Mouse (Mus musculus) intestine, postnatal 0 days (tissue): ENCODE data around the gene Nsun2. TPM values are rescaled to one million over a fixed set of nuclear protein-coding genes. Genes with fewer than 3 reads are reported as not detected.
A peak's percentile ranks its signal among the peaks of the same experiment; 100 is the strongest.

Experiments
- ATAC-seq: fragments of 200-750 bp; cut with Nextera tagmentation; 2 replicates; pipeline ENCODE4 v1.8.0; 2017; ENCODE audit warnings: mild to moderate bottlenecking, moderate TSS enrichment, moderate library complexity
- H3K27ac ChIP-seq: fragments of 300-500 bp; sonication (generic); 2 replicates; pipeline ENCODE4 v1.5.1; 2014; ENCODE audit warnings: mild to moderate bottlenecking, low read depth, low read length, moderate library complexity
- H3K27me3 ChIP-seq: fragments of 300-500 bp; sonication (generic); replicated peaks from 2 replicates; pipeline ENCODE4 v1.6.1; 2014; ENCODE audit warnings: low read length, mixed read lengths; ENCODE audit not compliant: control insufficient read depth, insufficient read depth
- H3K36me3 ChIP-seq: fragments of 300-500 bp; sonication (generic); 2 replicates; pipeline ENCODE4 v1.6.1; 2014; ENCODE audit warnings: mild to moderate bottlenecking, moderate library complexity; ENCODE audit not compliant: control insufficient read depth, insufficient read depth
- H3K4me1 ChIP-seq: fragments of 300-500 bp; sonication (generic); replicated peaks from 2 replicates; pipeline ENCODE4 v1.6.1; 2014; ENCODE audit warnings: antibody characterized with exemption, low read length, mixed read lengths; ENCODE audit not compliant: control insufficient read depth, insufficient read depth
- H3K4me2 ChIP-seq: fragments of 300-500 bp; sonication (generic); replicated peaks from 2 replicates; pipeline ENCODE4 v1.6.1; 2014; ENCODE audit warnings: low read depth, mild to moderate bottlenecking, moderate library complexity
- H3K4me3 ChIP-seq: fragments of 300-500 bp; sonication (generic); 2 replicates; pipeline ENCODE4 v1.5.1; 2014; ENCODE audit warnings: low read depth, low read length
- H3K9ac ChIP-seq: fragments of 300-500 bp; sonication (generic); 2 replicates; pipeline ENCODE4 v1.6.1; 2014; ENCODE audit warnings: mild to moderate bottlenecking, low read depth, low read length
- H3K9me3 ChIP-seq: fragments of 300-500 bp; sonication (generic); 2 replicates; pipeline ENCODE4 v1.6.1; 2016; ENCODE audit warnings: mixed run types; ENCODE audit not compliant: control insufficient read depth
- CTCF ChIP-seq: sonication (generic); IDR thresholded peaks from 2 replicates; pipeline ENCODE4 v1.5.1; 2016; ENCODE audit warnings: low read depth, mild to moderate bottlenecking, control low read depth, antibody characterized with exemption, moderate library complexity
- WGBS: fragments of 180-500 bp; shearing (Covaris S2); extraction: QIAGEN DNeasy Blood & Tissue Kit; methylation state at CpG from one replicate; pipeline ENCODE4 v1.1.7; 2014; 5-methylcytosine and 5-hydroxymethylcytosine counted together
- polyA plus RNA-seq: library from polyadenylated mRNA; unstranded; fragments of >200 nt; fragmentation: Nextera tagmentation; extraction: Ambion mirVana; gene quantifications from 2 replicates; pipeline ENCODE4 v1.2.1, GENCODE M21; 2015

The Nsun2 gene
- polyA plus RNA-seq: 35.0 and 38.8 TPM in 2 replicates

GRCm38 (mm10) chr13:69533405-69534333 is at the start of gene Nsun2:
TSS of gene Nsun2 (plus strand) at chr13:69533746.
- peak; percentile 48 for ATAC-seq
- H3K27ac ChIP-seq: peak within 1 kb of the TSS; percentile 96
- H3K4me1 ChIP-seq: 0 out of 2 replicates have a peak, but pooled peaks cover 3% of the 10 kb centered on the region
- no peak for TF ChIP-seq CTCF
- no peaks in the 10 kb centered on the region for H3K27me3 ChIP-seq
- H3K9me3 ChIP-seq: no peaks in the 10 kb centered on the region
- H3K4me3 ChIP-seq: peak within 1 kb of the TSS; percentile 83
- H3K4me2 ChIP-seq: peak within 1 kb of the TSS; percentile 97
- H3K9ac ChIP-seq: peak within 1 kb of the TSS; percentile 81
- under 1% methylated on average over 93 of the region's 155 CpGs for WGBS
- H3K36me3 ChIP-seq: peaks cover 6% of the 10 kb centered on the region; the same call in 1 of the 2 replicates

- Histone ChIP-seq H3K9me3 (no peaks in the 10 kb centered on the region), H3K27ac (no peak overlapping the region), H3K4me2 (no peak overlapping the region), H3K36me3 (no peaks in the 10 kb centered on the region), H3K9ac (no peak overlapping the region), H3K27me3 (peaks cover 48% of the 10 kb centered on the region), H3K4me1 (peaks cover 7% of the 10 kb centered on the region), H3K4me3 (no peak overlapping the region)
- ATAC-seq: no peak
- TF ChIP-seq CTCF: peak; percentile 75
- 14% methylated on average over 6 of the region's 6 CpGs for WGBS
Observed at GRCm38 (mm10) chr13:69485326-69485725, 48.2 kb upstream of the Nsun2 start.

- TF ChIP-seq CTCF: no peak
Observed at GRCm38 (mm10) chr13:69485833-69486232, 47.7 kb upstream of the Nsun2 start.

GRCm38 (mm10) chr13:69487108-69487507 is 46.4 kb upstream of the Nsun2 start:
- H3K4me1 ChIP-seq: no peaks in the 10 kb centered on the region; the same call in 1 of the 2 replicates
- H3K9ac ChIP-seq: no peak overlapping the region
- 80% methylated on average over 7 of the region's 7 CpGs for WGBS
- H3K36me3 ChIP-seq: no peaks in the 10 kb centered on the region
- no peak for ATAC-seq
- no peaks in the 10 kb centered on the region for H3K9me3 ChIP-seq
- H3K4me3 ChIP-seq: no peak overlapping the region
- H3K27me3 ChIP-seq: peaks cover 44% of the 10 kb centered on the region
- no peak overlapping the region for H3K4me2 ChIP-seq
- TF ChIP-seq CTCF: no peak
- H3K27ac ChIP-seq: no peak overlapping the region

More at GRCm38 (mm10) chr13:69485833-69486232, 47.7 kb upstream of the Nsun2 start:
- WGBS: 59% methylated on average over 7 of the region's 7 CpGs
- Histone ChIP-seq H3K4me1 (peaks cover 7% of the 10 kb centered on the region), H3K27me3 (peaks cover 45% of the 10 kb centered on the region), H3K4me3 (no peak overlapping the region), H3K9me3 (no peaks in the 10 kb centered on the region), H3K4me2 (no peak overlapping the region), H3K9ac (no peak overlapping the region), H3K27ac (no peak overlapping the region), H3K36me3 (no peaks in the 10 kb centered on the region)
- no peak for ATAC-seq

- no peak for ATAC-seq
- Histone ChIP-seq H3K4me1 (no peaks in the 10 kb centered on the region; the same call in 1 of the 2 replicates), H3K9ac (no peak overlapping the region)
Observed at GRCm38 (mm10) chr13:69487611-69488275, 45.8 kb upstream of the Nsun2 start.

More at GRCm38 (mm10) chr13:69487611-69488275, 45.8 kb upstream of the Nsun2 start:
- peaks cover 41% of the 10 kb centered on the region for H3K27me3 ChIP-seq
- 3% methylated on average over 26 of the region's 26 CpGs for WGBS
- H3K4me3 ChIP-seq: peak overlapping the region; percentile 11; the same call in 1 of the 2 replicates
- no peak for TF ChIP-seq CTCF
- H3K4me2 ChIP-seq: peak overlapping the region; percentile 48
- no peak overlapping the region for H3K27ac ChIP-seq
- H3K36me3 ChIP-seq: no peaks in the 10 kb centered on the region
- H3K9me3 ChIP-seq: no peaks in the 10 kb centered on the region
